Mouse (Mus musculus) olfactory bulb, adult 2 months (tissue): ENCODE results near the gene Olfr481.

Experiments used
- CTCF ChIP-seq: fragments of 200-500 bp; IDR thresholded peaks from 2 replicates; pipeline ENCODE4 v1.5.1; 2012; ENCODE audit warnings: low read depth, mild to moderate bottlenecking, low read length, moderate library complexity; ENCODE audit not compliant: insufficient read depth
- POLR2A ChIP-seq: fragments of 200-500 bp; IDR thresholded peaks from 2 replicates; pipeline ENCODE4 v1.6.1; 2012; ENCODE audit warnings: mild to moderate bottlenecking, low read depth, low read length, moderate library complexity; ENCODE audit not compliant: insufficient read depth

- TF ChIP-seq CTCF (no peak), POLR2A (no peak)
These were observed 17.8 kb downstream of the Olfr481 start, which contains the start of gene Olfr482 for GRCm38 (mm10) chr7:108097486-108097885.
